Mouse (Mus musculus) brain, embryonic 14.5 days (tissue): ENCODE measurements around the gene Ddx49.

Source experiments
- CTCF ChIP-seq: fragments of 200-500 bp; IDR thresholded peaks from 2 replicates; pipeline ENCODE4 v1.5.1; 2012; ENCODE audit warnings: inconsistent platforms, mild to moderate bottlenecking, moderate library complexity, borderline replicate concordance; ENCODE audit not compliant: insufficient read depth, insufficient read length; ENCODE audit errors: extremely low read depth
- POLR2A ChIP-seq: fragments of 200-500 bp; IDR thresholded peaks from 2 replicates; pipeline ENCODE4 v1.6.1; 2012; ENCODE audit warnings: mild to moderate bottlenecking, inconsistent platforms, borderline replicate concordance; ENCODE audit not compliant: poor library complexity, insufficient read depth, insufficient read length, severe bottlenecking; ENCODE audit errors: extremely low read depth

- TF ChIP-seq CTCF, result no peak
- no peak for TF ChIP-seq POLR2A
Observed at GRCm38 (mm10) chr8:70281001-70281400, 21.3 kb downstream of the Ddx49 start.
